In genomic region chr9:62577558-62577957, GRCm38 (mm10) we compare ENCODE assay signal across 29 mouse cellular contexts. TPM values are rescaled to one million over a fixed set of nuclear protein-coding genes. Genes with fewer than 3 reads are reported as not detected.
DNase-seq lines count a peak whose midpoint lies in the region; ATAC-seq lines count a peak whose summit lies in the region.
"Had no signal": no experiment of that assay in that cellular context is flagged by ENCODE, and none has a peak within 500 bp of the region (broad histone marks: within the 10 kb centered on the region; RNA-seq: fewer than 3 reads in every experiment).

No protein-coding gene starts in this region.

- H3K9ac ChIP-seq in hindbrain, embryonic 16.5 days (ENCODE audit: low read depth, low read length) = no peak overlapping the region
- H3K9ac ChIP-seq: intestine, embryonic 15.5 days; liver, embryonic 13.5 days; neural tube, embryonic 15.5 days had no signal

- H3K36me3 ChIP-seq in hindbrain, embryonic 16.5 days (ENCODE audit: control insufficient read depth, insufficient read depth, low read length) = no peaks in the 10 kb centered on the region
- H3K36me3 ChIP-seq: hindbrain, embryonic 10.5 days; intestine, embryonic 15.5 days; liver, embryonic 13.5 days; neural tube, embryonic 15.5 days had no signal

- no peak overlapping the region for H3K4me2 ChIP-seq in hindbrain, embryonic 16.5 days (ENCODE audit: low read length)
- H3K4me2 ChIP-seq: intestine, embryonic 15.5 days; liver, embryonic 13.5 days; neural tube, embryonic 15.5 days had no signal

- 57% methylated on average over 1 of the region's 1 CpGs for WGBS in hindbrain, embryonic 16.5 days

- no peaks in the 10 kb centered on the region; the same call in 1 of the 2 replicates for H3K9me3 ChIP-seq in hindbrain, embryonic 16.5 days (ENCODE audit: control insufficient read depth, low read length)
- H3K9me3 ChIP-seq: hindbrain, embryonic 10.5 days; intestine, embryonic 15.5 days; liver, embryonic 13.5 days; neural tube, embryonic 15.5 days had no signal

- no peak for ATAC-seq in hindbrain, embryonic 16.5 days
- ATAC-seq: forebrain, embryonic 14.5 days; hindbrain, postnatal 0 days; intestine, embryonic 15.5 days had no signal

- no peaks in the 10 kb centered on the region for H3K27me3 ChIP-seq in hindbrain, embryonic 16.5 days (replicated peaks; ENCODE audit: control insufficient read depth, insufficient read depth, low read length)
- H3K27me3 ChIP-seq: intestine, embryonic 15.5 days; liver, embryonic 13.5 days; neural tube, embryonic 15.5 days had no signal

- no peak overlapping the region for H3K27ac ChIP-seq in hindbrain, embryonic 16.5 days (ENCODE audit: low read depth, low read length)
- H3K27ac ChIP-seq: hindbrain, embryonic 10.5 days; hindbrain, postnatal 0 days; intestine, embryonic 15.5 days; layer of hippocampus, adult 2 months; left cerebral cortex, adult 2 months; liver, embryonic 13.5 days; neural tube, embryonic 15.5 days had no signal

- DNase-seq in adrenal gland, postnatal 36 days = peak; percentile 27 to 30
- no peak for DNase-seq in adrenal gland, adult 18-20 months (ENCODE audit: low spot score in 2 of 2)
- peak; percentile 12 for DNase-seq in kidney, adult 9 months
- DNase-seq in kidney, adult 8-10 months = no peak
- DNase-seq in urinary bladder, postnatal 4 days (ENCODE audit: low spot score in 2 of 2) = peak; percentile 14 to 40
- DNase-seq in urinary bladder, postnatal 25 days (ENCODE audit: low spot score) = no peak
- no peak for DNase-seq in left cerebral cortex, adult 9 months (ENCODE audit: low spot score in 2 of 2)
- DNase-seq: adrenal gland, postnatal 10 days; cerebellum, adult 11 months; cerebellum, adult 9-10 months; cerebellum, postnatal 36 days; liver, embryonic 13.5 days; lung, adult 18-20 months; lung, postnatal 14 days; midbrain, embryonic 14.5 days; retina, postnatal 1 day; right cerebral cortex, postnatal 25 days; spleen, adult 18-20 months; thymus, postnatal 4 days had no signal

- H3K4me1 ChIP-seq in hindbrain, embryonic 16.5 days (ENCODE audit: control insufficient read depth, insufficient read depth, low read depth, low read length) = no peaks in the 10 kb centered on the region
- H3K4me1 ChIP-seq: hindbrain, embryonic 10.5 days; intestine, embryonic 15.5 days; liver, embryonic 13.5 days; neural tube, embryonic 15.5 days had no signal

- no peak overlapping the region for H3K4me3 ChIP-seq in hindbrain, embryonic 16.5 days (ENCODE audit: low read length)
- H3K4me3 ChIP-seq: hindbrain, embryonic 10.5 days; intestine, embryonic 15.5 days; layer of hippocampus, adult 2 months; left cerebral cortex, adult 2 months; liver, embryonic 13.5 days; neural tube, embryonic 15.5 days had no signal

RNA-seq across cellular contexts. Expression of gene Coro2b, which starts 40.7 kb away (rescaled TPM):
- total RNA-seq in adrenal gland, postnatal 36 days (2021) = 10 to 100 TPM in 1 of 2 experiments, 1 to 10 TPM in 1; 8.4 to 14.6 TPM
- total RNA-seq in adrenal gland, adult 18-20 months (2021) = 10 to 100 TPM; 10.5 to 14.8 TPM
- polyA plus RNA-seq in hindbrain, embryonic 16.5 days (2015; fragmentation: Nextera tagmentation; extraction: Ambion mirVana) = 37.5 and 46.2 TPM in 2 replicates
- total RNA-seq: MEL; monocyte, adult 5-6 weeks had no signal

Comparison
In these comparisons a context has a peak if more than half of its experiments do, and no peak if none do; other contexts are left out.
1. DNase-seq: peak in adrenal gland, postnatal 36 days (2 of 2), kidney, adult 9 months (single experiment) and urinary bladder, postnatal 4 days (2 of 2); none in adrenal gland, adult 18-20 months (0 of 2), kidney, adult 8-10 months (0 of 2), urinary bladder, postnatal 25 days (single experiment) and left cerebral cortex, adult 9 months (0 of 2).